Mouse (Mus musculus) adrenal gland, adult (tissue): ENCODE results near the gene Cep164.

ENCODE experiments used
- DNase-seq, 2 experiments: peaks; one replicate each; pipeline ENCODE4 v3.0.0; 2022 to 2023; ENCODE audit warnings: low spot score in 1 of 2; ENCODE audit not compliant: inconsistent age in 2 of 2

The Cep164 gene

DNA sequence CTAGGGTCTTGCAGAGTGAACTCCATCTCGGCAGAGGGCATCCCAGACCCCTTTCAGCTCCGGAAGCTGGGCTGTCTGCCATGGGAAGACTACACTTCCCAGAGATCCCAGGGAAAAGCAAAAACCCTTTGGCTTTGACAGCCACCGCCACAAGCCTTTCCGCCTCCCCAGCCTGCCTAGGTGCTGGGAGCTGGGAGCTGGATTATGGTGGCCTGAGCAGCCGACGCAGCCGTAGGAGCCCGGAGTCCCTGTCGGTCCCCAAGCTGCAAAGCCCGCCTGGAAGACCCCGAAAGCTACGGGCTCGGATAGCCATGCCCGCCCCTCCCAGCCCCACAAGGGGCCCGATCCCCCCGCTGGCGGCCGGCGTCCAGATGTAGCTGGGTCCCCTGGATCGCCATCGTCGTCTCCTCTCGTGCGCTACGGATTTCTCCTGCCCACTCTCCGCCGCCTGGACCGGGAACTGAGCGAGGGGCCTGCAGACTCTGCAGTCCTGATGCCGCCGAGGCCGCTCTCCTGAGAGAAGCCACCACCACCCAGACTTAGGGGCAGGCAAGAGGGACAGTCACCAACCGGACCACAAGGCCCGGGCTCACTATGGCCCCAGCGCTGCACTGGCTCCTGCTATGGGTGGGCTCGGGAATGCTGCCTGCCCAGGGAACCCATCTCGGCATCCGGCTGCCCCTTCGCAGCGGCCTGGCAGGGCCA, 10.1 kb upstream of the Cep164 start, which contains the start of gene Bace1:
Bace1 (plus strand) TSS at position 147 of the 705 bp plus-strand sequence.
- peak; percentile 85 to 93 for DNase-seq

DNA sequence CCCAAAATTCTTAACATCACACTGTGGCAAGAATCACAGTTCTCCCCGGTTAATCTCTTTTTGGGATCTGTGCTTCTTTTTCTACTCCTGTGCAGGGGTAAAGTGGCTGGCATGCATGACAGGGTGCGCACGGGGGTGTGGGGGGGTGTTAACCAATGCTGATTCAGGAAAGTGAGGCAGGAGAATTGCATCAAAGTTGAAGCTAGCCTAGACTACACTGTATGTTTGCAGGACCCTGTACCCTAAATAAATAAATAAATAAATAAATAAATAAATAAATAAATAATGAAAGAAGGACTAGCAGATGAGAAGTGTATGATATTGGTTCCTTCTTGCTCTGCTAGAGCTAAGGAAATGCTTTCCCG, 9.6 kb upstream of the Cep164 start:
- DNase-seq = no peak

DNA sequence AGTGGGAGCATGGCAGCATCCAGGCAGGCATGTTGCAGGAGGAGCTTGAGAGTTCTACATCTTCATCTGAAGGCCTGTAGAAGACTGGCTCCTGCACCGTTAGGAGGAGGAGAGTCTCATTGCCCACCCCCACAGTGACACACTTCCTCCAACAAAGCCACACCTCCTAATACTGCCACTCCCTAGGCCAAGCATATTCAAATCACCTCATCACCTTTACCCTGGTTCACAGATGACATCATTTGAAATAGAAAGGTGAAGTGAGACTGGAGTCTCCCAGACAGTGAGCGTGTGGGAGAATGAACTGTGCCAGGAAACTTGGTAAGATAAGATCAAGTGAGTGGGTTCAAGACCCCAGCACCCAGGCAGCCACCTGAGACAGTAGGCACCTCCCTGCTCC, 5.0 kb upstream of the Cep164 start:
- no peak for DNase-seq

DNA sequence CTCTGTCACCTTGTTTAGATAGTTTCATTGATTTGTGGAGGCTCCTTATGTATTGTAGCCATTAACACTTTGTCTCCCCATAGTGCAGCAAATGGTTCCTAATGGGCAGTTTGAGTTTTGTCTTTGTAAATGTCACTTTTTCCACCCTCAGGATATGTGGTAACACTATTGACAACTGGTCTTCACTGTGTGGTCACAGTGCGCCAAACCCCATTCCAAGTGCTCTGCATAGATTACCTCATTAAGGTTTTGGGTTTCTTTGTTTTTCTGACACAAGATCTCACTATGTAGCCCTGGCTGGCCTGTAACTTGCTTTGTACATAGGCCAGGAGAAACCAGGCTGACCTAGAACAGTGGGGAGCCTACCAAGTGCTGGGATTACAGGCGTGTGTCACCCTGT, 4.4 kb upstream of the Cep164 start:
- no peak for DNase-seq

DNA sequence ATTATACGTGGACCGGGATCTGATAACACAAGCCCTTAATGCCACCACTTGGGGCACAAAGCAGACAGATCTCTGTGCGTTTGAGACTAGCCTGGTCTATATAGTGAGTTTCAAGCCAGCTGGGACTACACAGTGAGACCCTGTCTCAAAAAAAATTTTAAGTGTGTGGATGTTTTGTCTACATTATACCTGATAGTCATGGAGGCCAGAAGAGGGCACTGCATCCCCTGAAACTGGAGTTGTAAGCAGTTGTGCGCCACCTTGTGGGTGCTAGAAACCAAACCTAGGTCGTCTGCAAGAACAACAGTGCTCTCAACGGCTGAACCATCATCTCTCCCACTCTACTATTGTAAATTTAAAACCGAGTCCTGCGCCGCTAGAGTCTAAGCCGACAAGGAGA, 616 bp upstream of the Cep164 start:
- peak; percentile 65 to 83 for DNase-seq

DNA sequence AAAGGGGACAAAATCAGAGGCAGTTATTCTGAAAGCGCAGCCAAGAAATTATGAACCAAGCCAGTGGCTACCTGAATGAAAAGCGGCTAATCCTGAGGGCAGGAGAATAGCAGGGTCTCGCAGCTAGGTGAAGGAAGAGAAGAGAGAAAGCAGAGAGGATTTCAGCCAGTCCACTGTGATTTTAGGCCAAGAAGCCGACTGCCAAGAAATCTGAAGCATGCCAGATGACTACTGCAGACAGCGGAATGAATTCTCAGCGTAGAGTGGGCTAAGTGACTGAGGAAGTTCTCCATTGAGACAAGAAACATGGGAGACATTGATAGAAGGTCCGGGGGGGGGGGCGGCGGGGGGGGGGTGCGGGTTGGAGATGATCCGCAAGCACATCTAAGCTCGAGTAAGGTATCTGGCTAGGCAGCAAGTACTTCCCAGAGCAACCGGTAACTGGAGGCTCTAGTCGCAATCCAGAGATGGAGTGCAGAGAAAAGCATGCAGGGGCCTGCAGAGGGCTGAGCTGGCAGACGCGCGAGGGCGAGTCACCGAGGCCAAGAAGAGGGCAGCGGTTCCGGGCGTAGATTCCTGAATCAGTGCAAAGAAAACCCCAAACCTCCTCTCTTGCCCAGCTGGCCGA, 714 bp downstream of the Cep164 start:
- DNase-seq = peak in 1 of 2 experiments; percentile 41

DNA sequence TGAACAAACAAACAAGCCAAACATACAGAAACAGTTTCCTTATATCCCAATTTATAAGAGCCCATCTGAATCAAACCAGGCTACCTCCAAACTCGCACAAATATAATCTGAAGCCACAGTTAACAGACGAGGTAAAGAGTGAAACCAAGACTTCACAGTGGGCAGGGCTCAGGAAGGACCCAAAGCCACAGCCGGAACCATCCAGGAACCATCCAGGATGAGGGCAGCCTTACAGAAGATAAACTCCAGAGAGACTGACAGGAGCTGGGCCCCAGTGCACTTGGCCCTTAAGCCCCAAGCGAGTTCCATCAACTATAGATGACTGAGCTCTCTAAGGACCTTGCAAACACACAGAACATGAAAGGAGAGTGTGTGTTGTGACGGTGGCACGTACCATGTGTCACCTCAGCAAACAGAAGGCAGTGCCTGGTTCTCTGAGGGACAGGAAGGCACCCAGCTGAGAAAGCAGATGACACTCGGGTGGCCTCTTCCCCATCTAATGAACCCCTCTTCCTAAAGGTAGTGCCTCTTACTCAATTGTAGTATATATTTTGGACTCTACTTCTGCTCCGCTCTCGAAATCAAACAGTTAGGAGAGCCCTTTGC, 10.0 kb downstream of the Cep164 start:
- no peak for DNase-seq

DNA sequence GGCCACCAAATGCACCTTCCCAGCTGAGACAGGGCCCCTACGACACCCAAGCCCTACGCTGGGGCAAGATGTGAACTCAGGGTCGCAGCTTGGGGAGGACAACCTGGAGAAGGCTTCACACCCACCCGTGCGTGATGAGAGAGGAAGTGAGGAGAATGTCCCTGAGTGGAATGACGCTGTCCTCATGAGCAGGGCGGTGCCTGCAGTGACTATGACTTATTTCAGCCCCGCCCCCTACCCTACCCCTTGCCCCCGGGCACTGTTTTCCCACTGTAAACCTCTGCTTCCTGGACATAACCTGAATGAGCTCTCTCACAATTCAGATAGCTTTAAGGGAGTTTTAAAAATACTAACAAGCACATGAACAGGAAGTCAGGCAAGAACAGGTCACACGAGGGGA, 13.0 kb downstream of the Cep164 start:
- no peak for DNase-seq

DNA sequence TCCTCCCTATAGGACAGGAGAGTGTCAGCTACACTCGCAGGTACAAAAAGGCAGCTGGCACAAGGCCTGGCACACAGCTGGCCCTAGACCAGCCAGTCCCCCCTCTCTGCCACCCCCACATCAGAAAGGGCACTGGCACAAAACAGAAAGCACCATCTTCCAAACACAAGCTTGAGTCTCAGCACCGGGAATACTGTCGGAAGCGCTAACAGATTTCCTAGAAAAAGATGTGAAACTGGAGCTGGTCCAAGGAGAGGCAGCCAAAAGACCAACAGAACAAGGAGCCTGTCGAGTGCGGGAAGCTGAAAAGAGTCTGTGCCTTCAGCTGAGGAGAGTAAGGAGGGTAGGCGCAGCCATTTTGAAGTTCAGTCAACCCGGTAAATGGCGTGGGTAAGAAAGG, 13.4 kb downstream of the Cep164 start:
- DNase-seq = peak in 1 of 2 experiments; percentile 43

DNA sequence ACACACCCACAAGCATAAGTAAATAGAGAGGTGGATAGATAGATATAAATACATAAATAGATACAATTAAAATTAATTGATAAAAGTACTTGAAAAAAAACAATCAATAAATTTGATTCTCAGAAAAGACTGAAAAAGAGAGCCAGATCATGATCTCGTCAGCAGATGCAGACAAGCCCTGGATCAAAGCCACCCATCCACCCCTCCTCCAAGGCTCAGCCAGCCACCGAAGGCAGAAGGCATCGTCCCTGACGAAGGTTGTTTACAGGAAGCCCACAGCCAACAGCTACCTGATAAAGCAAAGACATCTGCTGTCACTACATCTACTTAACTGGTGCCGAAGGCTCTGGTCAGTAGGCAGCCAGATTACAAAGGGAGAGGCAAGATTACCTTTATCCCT, 16.5 kb downstream of the Cep164 start:
- DNase-seq = no peak

DNA sequence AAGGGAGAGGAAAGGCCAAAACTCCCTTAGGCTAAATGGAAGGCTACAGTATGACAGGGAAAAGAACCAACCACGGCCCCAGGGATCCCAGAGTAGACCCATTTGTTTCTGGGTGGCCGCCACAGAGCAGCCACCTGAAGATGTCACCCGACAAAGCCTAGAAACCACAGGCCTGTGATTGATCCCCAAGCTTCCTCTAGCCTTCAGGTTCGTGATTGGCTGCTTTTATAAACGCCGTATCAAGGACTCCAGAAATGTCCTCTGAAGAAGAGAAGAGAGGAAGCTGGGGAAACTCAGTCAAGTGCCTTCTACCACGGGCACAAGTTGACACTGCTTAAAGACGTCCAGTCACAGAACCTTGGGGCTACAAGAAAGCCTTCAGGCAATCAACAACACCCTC, 20.7 kb downstream of the Cep164 start:
- no peak for DNase-seq

DNA sequence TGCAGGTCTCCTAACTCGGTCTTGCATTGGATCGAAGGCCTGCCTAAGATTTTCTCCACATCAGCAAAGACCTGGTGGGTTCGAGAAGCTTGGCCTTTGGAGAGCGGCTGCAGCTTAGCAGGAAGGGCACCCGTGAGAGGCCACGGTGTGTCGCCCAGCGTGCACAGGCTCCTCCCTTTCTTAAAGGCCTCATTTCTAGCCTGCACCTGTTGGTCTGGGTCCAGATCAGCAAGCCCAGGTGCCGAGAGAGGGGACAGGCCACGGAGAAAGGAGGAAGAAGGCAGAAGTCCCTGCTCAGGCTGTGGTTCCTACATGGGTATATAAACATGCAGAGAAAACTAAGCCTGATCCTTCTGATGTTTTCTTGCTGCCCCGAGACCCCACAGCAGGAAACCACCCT, 21.2 kb downstream of the Cep164 start:
- DNase-seq = no peak

DNA sequence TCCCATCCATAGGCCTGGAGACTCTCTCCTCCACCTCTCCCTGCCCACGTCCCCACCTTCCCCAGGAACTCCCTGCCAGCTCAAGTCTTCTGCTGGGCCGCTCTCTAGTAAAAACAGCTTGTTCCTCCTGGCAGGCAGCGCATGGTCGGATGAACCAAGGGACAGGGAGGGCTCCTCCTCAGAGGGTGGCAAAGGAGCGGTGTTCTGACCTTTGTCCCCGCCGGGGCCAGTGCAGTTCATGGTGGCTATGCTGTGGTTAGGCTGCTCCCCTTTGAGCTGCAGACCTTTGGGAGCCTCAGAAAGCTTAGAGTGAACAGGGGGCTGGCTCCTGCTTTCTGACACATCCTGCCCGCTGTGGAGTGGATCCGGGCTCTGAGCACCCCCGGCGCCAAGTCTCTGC, 21.6 kb downstream of the Cep164 start:
- DNase-seq = no peak

DNA sequence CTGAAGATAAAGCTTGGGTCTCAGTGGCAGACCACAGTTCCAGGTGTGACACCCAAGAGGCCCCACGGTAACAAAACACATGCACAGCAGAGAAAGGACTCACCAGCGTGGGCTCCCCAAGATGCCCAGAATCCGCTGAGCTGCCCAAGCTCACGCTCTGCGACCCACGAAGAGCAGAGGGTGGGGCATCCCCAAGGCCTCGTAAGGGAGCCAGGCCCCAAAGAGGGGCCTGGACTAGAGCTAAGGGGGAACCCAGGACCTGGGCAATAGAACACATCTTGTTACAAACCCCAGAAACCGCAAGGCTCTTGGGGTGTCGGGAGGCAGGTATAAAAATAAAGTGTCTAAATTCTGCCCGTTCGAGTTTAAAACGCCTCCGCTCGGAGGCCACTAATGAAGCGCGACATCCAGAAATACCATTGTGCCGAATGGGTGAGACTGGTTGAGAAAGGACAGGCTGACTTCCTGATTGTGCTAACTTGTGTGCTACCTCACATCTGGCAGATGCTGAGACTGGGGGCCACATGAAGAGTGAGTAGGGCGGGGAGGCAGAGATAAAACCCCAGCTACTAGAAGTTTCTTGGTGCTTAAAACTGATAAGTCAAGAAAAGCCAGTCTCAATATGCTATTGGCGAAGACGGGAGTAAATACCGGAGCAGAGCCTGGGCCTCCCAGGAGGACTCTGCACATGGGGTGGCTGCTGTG, 25.3 kb downstream of the Cep164 start:
- no peak for DNase-seq

DNA sequence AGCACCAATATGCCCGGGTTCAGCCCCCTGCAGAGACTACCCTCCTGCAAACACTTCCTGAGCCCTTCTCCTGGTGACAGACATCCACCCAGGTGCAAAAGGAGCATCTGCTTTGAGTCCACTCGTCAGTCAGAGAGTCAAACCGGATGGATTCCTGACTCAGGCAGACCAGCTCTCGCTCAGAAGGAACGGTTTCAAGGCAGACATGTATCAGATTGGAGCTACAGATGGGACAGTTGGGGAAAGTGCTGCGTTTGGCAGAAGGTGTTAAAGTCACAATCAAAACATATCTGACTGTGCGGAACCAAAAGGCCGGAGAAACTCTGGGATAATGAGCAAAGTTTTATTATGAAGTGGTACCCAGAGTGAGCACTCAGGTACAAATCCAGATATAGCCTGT, 29.1 kb downstream of the Cep164 start:
- no peak for DNase-seq

DNA sequence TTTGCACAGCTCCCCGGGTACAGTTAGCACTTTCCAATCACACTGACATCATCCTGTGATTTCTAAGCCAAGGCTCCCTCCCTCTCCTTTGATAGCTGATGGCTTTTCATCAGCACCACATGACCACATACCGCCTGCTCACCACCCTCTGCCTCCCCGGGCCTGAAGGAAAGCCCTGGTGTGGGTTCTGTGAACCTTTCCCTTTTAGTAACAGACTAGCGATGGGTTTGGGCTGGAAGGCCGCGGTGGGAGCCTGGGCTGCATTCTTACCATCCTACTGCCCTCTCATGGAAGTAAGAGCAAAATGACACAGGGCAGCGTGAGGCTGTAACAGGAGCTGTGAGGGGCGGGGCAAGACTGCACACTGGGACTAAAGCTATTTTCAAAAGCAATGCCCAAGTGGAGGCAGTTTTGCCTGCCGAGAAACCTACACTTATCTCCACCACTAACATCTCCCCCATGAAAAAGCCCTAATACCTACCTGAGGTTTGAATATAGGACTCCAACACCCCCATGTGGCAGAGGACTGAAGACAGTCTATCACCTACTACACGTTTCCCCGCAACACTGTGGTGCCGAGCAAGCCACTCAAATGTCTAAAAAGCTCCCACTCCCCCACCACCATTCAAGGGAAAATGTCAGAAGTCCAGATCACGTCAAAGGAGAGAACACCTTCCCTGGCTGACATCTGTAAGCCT, 29.9 kb downstream of the Cep164 start:
- peak in 1 of 2 experiments; percentile 33 for DNase-seq

DNA sequence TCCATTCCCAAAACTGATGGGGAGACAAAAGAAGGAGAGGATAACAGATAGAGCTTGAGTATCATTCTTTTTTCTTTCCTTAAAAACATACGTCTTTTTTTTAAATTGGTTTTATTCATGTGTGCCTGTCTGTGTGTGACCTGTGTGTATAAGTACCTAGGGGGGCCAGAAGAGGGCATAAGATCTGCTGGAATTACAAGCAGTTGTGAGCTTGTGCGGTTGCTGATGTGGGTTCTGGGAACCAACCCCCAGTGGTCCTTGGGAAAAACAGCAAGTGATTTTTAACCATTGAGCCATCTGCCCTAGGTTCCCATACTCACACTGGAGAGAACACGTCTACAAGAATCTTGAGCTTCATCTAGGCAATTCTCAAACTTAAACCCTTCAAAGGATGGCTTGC, 31.2 kb downstream of the Cep164 start:
- DNase-seq = no peak

DNA sequence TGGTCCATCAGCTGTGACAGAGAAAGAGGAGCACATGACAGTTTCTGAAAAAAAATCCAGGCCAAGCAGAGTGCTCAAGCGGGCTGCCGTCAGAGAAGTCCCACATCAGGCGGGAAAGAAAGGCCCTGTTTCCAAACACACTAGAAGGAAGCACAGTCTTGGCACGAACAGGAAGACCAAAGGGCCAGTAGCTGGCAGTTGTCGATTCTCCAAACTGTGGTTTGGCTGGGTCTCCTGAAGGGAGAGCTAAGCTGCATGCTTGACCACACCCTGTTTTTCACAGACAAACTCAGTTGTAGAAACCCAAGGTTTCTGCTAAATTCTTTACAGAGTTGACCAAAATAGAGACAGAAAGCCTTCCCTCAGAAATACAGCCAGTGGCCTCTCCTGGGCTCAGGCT, 32.8 kb downstream of the Cep164 start:
- no peak for DNase-seq

DNA sequence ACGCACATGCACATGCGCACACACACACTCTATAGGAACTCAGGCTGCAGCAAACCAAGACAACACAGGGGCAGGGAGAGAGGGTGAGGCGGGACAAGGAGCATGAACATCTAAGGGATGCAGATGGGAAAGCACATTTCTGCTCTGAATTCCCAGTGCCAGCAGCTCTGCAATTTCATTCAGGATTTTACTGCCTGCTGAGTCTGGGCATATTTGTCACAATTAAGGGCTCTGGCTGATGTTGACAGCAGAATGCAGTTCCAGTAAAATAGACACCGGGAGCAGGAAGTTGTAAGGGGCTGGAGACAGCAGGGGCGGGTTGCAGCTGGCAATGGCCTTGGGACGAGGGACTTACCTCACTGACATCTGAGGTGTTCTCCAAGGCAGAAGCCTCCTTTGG, 34.8 kb downstream of the Cep164 start:
- no peak for DNase-seq

DNA sequence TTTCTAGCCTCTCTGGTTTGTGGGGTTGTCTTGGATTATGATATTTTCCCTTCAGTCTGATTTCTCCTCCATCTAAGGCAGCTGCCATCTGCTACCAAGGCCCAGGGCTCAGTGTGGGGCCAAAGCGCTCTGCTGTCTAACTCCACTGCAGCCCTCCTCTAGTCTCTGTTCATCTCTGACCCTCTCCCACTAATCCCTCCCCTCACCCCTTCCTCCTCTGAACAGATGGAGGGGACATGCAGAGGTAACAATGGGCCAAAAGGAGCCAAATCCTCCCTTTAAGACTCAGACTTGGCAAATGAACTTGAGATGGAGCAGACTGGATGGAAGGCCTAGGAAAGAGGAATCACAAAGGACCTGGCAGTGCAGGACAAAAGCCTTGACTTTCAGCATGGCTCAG, 36.3 kb downstream of the Cep164 start:
- DNase-seq = no peak

DNA sequence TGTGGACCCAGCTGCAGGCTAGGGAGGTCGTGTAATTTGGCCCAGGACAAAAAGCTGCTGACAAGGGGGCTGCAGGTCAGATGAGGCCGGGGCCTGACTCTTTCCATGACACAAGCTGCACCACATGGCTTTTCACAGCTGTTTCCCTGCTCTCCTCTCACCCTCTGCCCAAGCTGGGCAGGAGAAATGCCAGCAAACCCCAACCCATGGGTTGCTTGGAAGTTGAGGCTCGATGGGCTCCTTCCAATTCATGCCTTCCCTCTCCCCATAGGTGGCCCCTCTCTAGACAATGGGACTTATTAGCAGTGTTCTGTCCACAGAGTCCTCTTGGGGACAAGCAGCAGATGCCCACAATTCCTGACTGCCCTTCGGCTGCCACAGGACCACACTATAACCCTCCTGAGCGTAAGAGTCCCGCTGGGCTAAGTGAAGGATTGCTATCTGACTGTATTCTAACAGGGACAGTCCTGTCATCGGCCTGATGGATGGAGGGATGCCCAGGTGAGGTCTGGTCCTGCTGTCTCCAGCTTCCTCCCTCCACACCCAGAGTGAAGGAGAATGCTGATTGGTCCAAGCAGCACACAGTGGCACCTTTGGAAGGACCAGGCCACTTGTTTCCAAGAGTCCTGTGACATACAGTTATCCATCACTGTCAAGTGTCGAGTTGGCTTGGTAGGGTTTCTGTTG, 36.9 kb downstream of the Cep164 start:
- DNase-seq = no peak
